Mouse (Mus musculus): ENCODE data around the gene Mboat1. TPM values are rescaled to one million over a fixed set of nuclear protein-coding genes. Genes with fewer than 3 reads are reported as not detected.

Gene Mboat1
- polyA plus RNA-seq, 1 experiment, result 7.3 TPM

- H3K4me1 ChIP-seq (ENCODE audit: control insufficient read depth, insufficient read depth, low read length), result no peaks in the 10 kb centered on the region
- WGBS, result 94% methylated on average over 2 of the region's 2 CpGs
- no peak for DNase-seq
- no peaks in the 10 kb centered on the region for H3K27me3 ChIP-seq (ENCODE audit: control insufficient read depth, insufficient read depth, low read length)
- no peak overlapping the region for H3K4me3 ChIP-seq (replicated peaks; ENCODE audit: insufficient read depth, low read depth, low read length)
- no peak overlapping the region for H3K27ac ChIP-seq (ENCODE audit: insufficient read depth, low read length)
- TF ChIP-seq CTCF (IDR thresholded peaks at IDR 0.05; ENCODE audit: borderline replicate concordance, insufficient read depth, low read depth, low read length), result no peak
- TF ChIP-seq POLR2A (IDR thresholded peaks at IDR 0.05; ENCODE audit: borderline replicate concordance, insufficient read depth, low read length), result no peak
These were observed 66.7 kb downstream of the Mboat1 start for GRCm38 (mm10) chr13:30203018-30203417.

GRCm38 (mm10) chr13:30208176-30208575 is 71.9 kb downstream of the Mboat1 start:
- Histone ChIP-seq H3K4me1 (ENCODE audit: control insufficient read depth, insufficient read depth, low read length) (no peaks in the 10 kb centered on the region), H3K4me3 (replicated peaks; ENCODE audit: insufficient read depth, low read depth, low read length) (no peak overlapping the region), H3K27ac (ENCODE audit: insufficient read depth, low read length) (no peak overlapping the region), H3K27me3 (ENCODE audit: control insufficient read depth, insufficient read depth, low read length) (no peaks in the 10 kb centered on the region)
- 98% methylated on average over 1 of the region's 1 CpGs for WGBS
- TF ChIP-seq POLR2A (IDR thresholded peaks at IDR 0.05; ENCODE audit: borderline replicate concordance, insufficient read depth, low read length), result no peak
- TF ChIP-seq CTCF (IDR thresholded peaks at IDR 0.05; ENCODE audit: borderline replicate concordance, insufficient read depth, low read depth, low read length), result no peak
- no peak for DNase-seq

GRCm38 (mm10) chr13:30213276-30213675 is 77.0 kb downstream of the Mboat1 start:
- H3K27me3 ChIP-seq (ENCODE audit: control insufficient read depth, insufficient read depth, low read length), result no peaks in the 10 kb centered on the region
- no peak for DNase-seq
- H3K27ac ChIP-seq (ENCODE audit: insufficient read depth, low read length), result no peak overlapping the region
- 71% methylated on average over 9 of the region's 9 CpGs for WGBS
- H3K4me3 ChIP-seq (replicated peaks; ENCODE audit: insufficient read depth, low read depth, low read length), result no peak overlapping the region
- no peaks in the 10 kb centered on the region for H3K4me1 ChIP-seq (ENCODE audit: control insufficient read depth, insufficient read depth, low read length)
- TF ChIP-seq POLR2A (IDR thresholded peaks at IDR 0.05; ENCODE audit: borderline replicate concordance, insufficient read depth, low read length) (no peak), CTCF (IDR thresholded peaks at IDR 0.05; ENCODE audit: borderline replicate concordance, insufficient read depth, low read depth, low read length) (no peak)

GRCm38 (mm10) chr13:30217588-30218371 is 81.5 kb downstream of the Mboat1 start:
- DNase-seq, result no peak
- no peaks in the 10 kb centered on the region for H3K4me1 ChIP-seq (ENCODE audit: control insufficient read depth, insufficient read depth, low read length)
- H3K27ac ChIP-seq (ENCODE audit: insufficient read depth, low read length), result no peak overlapping the region
- WGBS, result 81% methylated on average over 12 of the region's 12 CpGs
- TF ChIP-seq POLR2A (IDR thresholded peaks at IDR 0.05; ENCODE audit: borderline replicate concordance, insufficient read depth, low read length) (no peak), CTCF (IDR thresholded peaks at IDR 0.05; ENCODE audit: borderline replicate concordance, insufficient read depth, low read depth, low read length) (no peak)
- no peak overlapping the region for H3K4me3 ChIP-seq (replicated peaks; ENCODE audit: insufficient read depth, low read depth, low read length)
- no peaks in the 10 kb centered on the region for H3K27me3 ChIP-seq (ENCODE audit: control insufficient read depth, insufficient read depth, low read length)

- H3K27me3 ChIP-seq (ENCODE audit: control insufficient read depth, insufficient read depth, low read length), result no peaks in the 10 kb centered on the region
- no peak for DNase-seq
- H3K27ac ChIP-seq (ENCODE audit: insufficient read depth, low read length), result no peak overlapping the region
- 44% methylated on average over 7 of the region's 7 CpGs for WGBS
- no peak for TF ChIP-seq POLR2A (IDR thresholded peaks at IDR 0.05; ENCODE audit: borderline replicate concordance, insufficient read depth, low read length)
- no peak for TF ChIP-seq CTCF (IDR thresholded peaks at IDR 0.05; ENCODE audit: borderline replicate concordance, insufficient read depth, low read depth, low read length)
- no peak overlapping the region for H3K4me3 ChIP-seq (replicated peaks; ENCODE audit: insufficient read depth, low read depth, low read length)
- H3K4me1 ChIP-seq (ENCODE audit: control insufficient read depth, insufficient read depth, low read length), result no peaks in the 10 kb centered on the region
These were observed 83.3 kb downstream of the Mboat1 start for GRCm38 (mm10) chr13:30219597-30219996.

- no peak overlapping the region for H3K27ac ChIP-seq (ENCODE audit: insufficient read depth, low read length)
- TF ChIP-seq POLR2A (IDR thresholded peaks at IDR 0.05; ENCODE audit: borderline replicate concordance, insufficient read depth, low read length), result no peak
- TF ChIP-seq CTCF (IDR thresholded peaks at IDR 0.05; ENCODE audit: borderline replicate concordance, insufficient read depth, low read depth, low read length), result no peak
- 36% methylated on average over 3 of the region's 3 CpGs for WGBS
- H3K27me3 ChIP-seq (ENCODE audit: control insufficient read depth, insufficient read depth, low read length), result no peaks in the 10 kb centered on the region
- H3K4me1 ChIP-seq (ENCODE audit: control insufficient read depth, insufficient read depth, low read length), result no peaks in the 10 kb centered on the region
- no peak overlapping the region for H3K4me3 ChIP-seq (replicated peaks; ENCODE audit: insufficient read depth, low read depth, low read length)
- DNase-seq, result no peak
These were observed 85.0 kb downstream of the Mboat1 start for GRCm38 (mm10) chr13:30221316-30221715.

- 95% methylated on average over 10 of the region's 10 CpGs for WGBS
- Histone ChIP-seq H3K27me3 (ENCODE audit: control insufficient read depth, insufficient read depth, low read length) (no peaks in the 10 kb centered on the region), H3K27ac (ENCODE audit: insufficient read depth, low read length) (no peak overlapping the region), H3K4me3 (replicated peaks; ENCODE audit: insufficient read depth, low read depth, low read length) (no peak overlapping the region), H3K4me1 (ENCODE audit: control insufficient read depth, insufficient read depth, low read length) (no peaks in the 10 kb centered on the region)
- no peak for DNase-seq
- TF ChIP-seq POLR2A (IDR thresholded peaks at IDR 0.05; ENCODE audit: borderline replicate concordance, insufficient read depth, low read length) (no peak), CTCF (IDR thresholded peaks at IDR 0.05; ENCODE audit: borderline replicate concordance, insufficient read depth, low read depth, low read length) (no peak)
These were observed 87.8 kb downstream of the Mboat1 start for GRCm38 (mm10) chr13:30224114-30224513.

GRCm38 (mm10) chr13:30224659-30225058 is 88.4 kb downstream of the Mboat1 start:
- no peak overlapping the region for H3K27ac ChIP-seq (ENCODE audit: insufficient read depth, low read length)
- no peaks in the 10 kb centered on the region for H3K27me3 ChIP-seq (ENCODE audit: control insufficient read depth, insufficient read depth, low read length)
- H3K4me3 ChIP-seq (replicated peaks; ENCODE audit: insufficient read depth, low read depth, low read length), result no peak overlapping the region
- TF ChIP-seq POLR2A (IDR thresholded peaks at IDR 0.05; ENCODE audit: borderline replicate concordance, insufficient read depth, low read length) (no peak), CTCF (IDR thresholded peaks at IDR 0.05; ENCODE audit: borderline replicate concordance, insufficient read depth, low read depth, low read length) (no peak)
- WGBS, result 97% methylated on average over 6 of the region's 6 CpGs
- H3K4me1 ChIP-seq (ENCODE audit: control insufficient read depth, insufficient read depth, low read length), result peaks cover 2% of the 10 kb centered on the region; the same call in 1 of the 2 replicates
- no peak for DNase-seq

Data from cerebellum, adult 2 months (tissue).